Mouse (Mus musculus): ENCODE data around the gene Sox11.

Sox11 gene

GRCm38 (mm10) chr12:27341871-27342690 lies at the start of gene Sox11:
Sox11 (minus strand) TSS chr12:27342574.
- DNase-seq (ENCODE audit: low read depth, low spot score), result no peak

- DNase-seq (ENCODE audit: low read depth, low spot score), result no peak
Observed at GRCm38 (mm10) chr12:27391652-27392305, 49.4 kb upstream of the Sox11 start.

- DNase-seq (ENCODE audit: low read depth, low spot score), result no peak
Observed at GRCm38 (mm10) chr12:27390439-27390838, 48.1 kb upstream of the Sox11 start.

GRCm38 (mm10) chr12:27389429-27389828 lies 47.1 kb upstream of the Sox11 start:
- no peak for DNase-seq (ENCODE audit: low read depth, low spot score)

- no peak for DNase-seq (ENCODE audit: low read depth, low spot score)
Observed at GRCm38 (mm10) chr12:27372505-27372904, 30.1 kb upstream of the Sox11 start.

GRCm38 (mm10) chr12:27370756-27371155 lies 28.4 kb upstream of the Sox11 start:
- DNase-seq (ENCODE audit: low read depth, low spot score), result no peak

- DNase-seq (ENCODE audit: low read depth, low spot score), result no peak
Observed at GRCm38 (mm10) chr12:27367476-27367875, 25.1 kb upstream of the Sox11 start.

GRCm38 (mm10) chr12:27363840-27364640 lies 21.7 kb upstream of the Sox11 start:
- DNase-seq (ENCODE audit: low read depth, low spot score), result no peak

GRCm38 (mm10) chr12:27357076-27357637 lies 14.8 kb upstream of the Sox11 start:
- no peak for DNase-seq (ENCODE audit: low read depth, low spot score)

GRCm38 (mm10) chr12:27356571-27356970 lies 14.2 kb upstream of the Sox11 start:
- DNase-seq (ENCODE audit: low read depth, low spot score), result no peak

- no peak for DNase-seq (ENCODE audit: low read depth, low spot score)
Observed at GRCm38 (mm10) chr12:27343606-27344410, 1.4 kb upstream of the Sox11 start.

- no peak for DNase-seq (ENCODE audit: low read depth, low spot score)
Observed at GRCm38 (mm10) chr12:27342691-27343605, 574 bp upstream of the Sox11 start.

- DNase-seq (ENCODE audit: low read depth, low spot score), result no peak
Observed at GRCm38 (mm10) chr12:27341130-27341870, 1.1 kb downstream of the Sox11 start.

GRCm38 (mm10) chr12:27340451-27341035 lies 1.8 kb downstream of the Sox11 start:
- DNase-seq (ENCODE audit: low read depth, low spot score), result no peak

- DNase-seq (ENCODE audit: low read depth, low spot score), result no peak
Observed at GRCm38 (mm10) chr12:27339171-27339751, 3.1 kb downstream of the Sox11 start.

- DNase-seq (ENCODE audit: low read depth, low spot score), result no peak
Observed at GRCm38 (mm10) chr12:27338721-27339170, 3.6 kb downstream of the Sox11 start.

- DNase-seq (ENCODE audit: low read depth, low spot score), result no peak
Observed at GRCm38 (mm10) chr12:27338116-27338515, 4.3 kb downstream of the Sox11 start.

GRCm38 (mm10) chr12:27337482-27337881 lies 4.9 kb downstream of the Sox11 start:
- no peak for DNase-seq (ENCODE audit: low read depth, low spot score)
